Mouse (Mus musculus) frontal cortex, adult (tissue): ENCODE data around the gene Gm3453.
"Not testable (repeated sequence)": the region's sequence is repeated elsewhere in the genome, so short reads cannot be mapped to it uniquely, and the experiment has no call there.

Experiments
- ATAC-seq: cut with Nextera tagmentation; 2 replicates; pipeline ENCODE4 v1.9.2; 2017; ENCODE audit warnings: mild to moderate bottlenecking, moderate library complexity, mixed read lengths; ENCODE audit not compliant: low TSS enrichment

The Gm3453 gene

GRCm38 (mm10) chr14:5979037-5979436, at the start of gene Gm3453:
Gm3453 (minus strand) TSS chr14:5979137.
- ATAC-seq = not testable (repeated sequence)

GRCm38 (mm10) chr14:5987136-5987535, 8.2 kb upstream of the Gm3453 start:
- not testable (repeated sequence) for ATAC-seq

GRCm38 (mm10) chr14:5962441-5962840, 16.5 kb downstream of the Gm3453 start:
- ATAC-seq = not testable (repeated sequence)

- not testable (repeated sequence) for ATAC-seq
Measured at GRCm38 (mm10) chr14:5961635-5962034, 17.3 kb downstream of the Gm3453 start, which contains the start of gene Gm3248. Gm3248 (minus strand) TSS chr14:5961745.

- ATAC-seq = not testable (repeated sequence)
Measured at GRCm38 (mm10) chr14:5961102-5961501, 17.8 kb downstream of the Gm3453 start.

GRCm38 (mm10) chr14:5960479-5960878, 18.5 kb downstream of the Gm3453 start:
- not testable (repeated sequence) for ATAC-seq

GRCm38 (mm10) chr14:5923276-5923675, 55.7 kb downstream of the Gm3453 start:
- ATAC-seq = not testable (repeated sequence)
